ENCODE assay signal across 15 mouse cellular contexts in genomic region chr8:49445444-49445843, GRCm38 (mm10).
"Had no signal": no experiment of that assay in that cellular context is flagged by ENCODE, and none has a peak within 500 bp of the region (broad histone marks: within the 10 kb centered on the region; RNA-seq: fewer than 3 reads in every experiment).

No protein-coding gene starts in this region.

- H3K4me3 ChIP-seq: liver, embryonic 12.5 days; megakaryocyte, embryonic 14.5 days; neural tube, embryonic 12.5 days; stomach, embryonic 15.5 days had no signal

- ATAC-seq: liver, embryonic 12.5 days; midbrain, embryonic 16.5 days had no signal

- H3K27me3 ChIP-seq: liver, embryonic 12.5 days; megakaryocyte, embryonic 14.5 days; neural tube, embryonic 12.5 days; stomach, embryonic 15.5 days had no signal

- H3K4me2 ChIP-seq: liver, embryonic 12.5 days; lung, embryonic 14.5 days; neural tube, embryonic 12.5 days; stomach, embryonic 15.5 days had no signal

- DNase-seq: lung, adult 18-20 months; lung, embryonic 14.5 days; lung, postnatal 10 days; lung, postnatal 4 days; right cerebral cortex, postnatal 14 days; thymus, adult 2 months; thymus, postnatal 25 days; thymus, postnatal 4 days had no signal

- H3K9me3 ChIP-seq: liver, embryonic 12.5 days; megakaryocyte, embryonic 14.5 days; neural tube, embryonic 12.5 days; stomach, embryonic 15.5 days had no signal

- H3K4me1 ChIP-seq: liver, embryonic 12.5 days; megakaryocyte, embryonic 14.5 days; neural tube, embryonic 12.5 days; stomach, embryonic 15.5 days had no signal

- H3K36me3 ChIP-seq: liver, embryonic 12.5 days; neural tube, embryonic 12.5 days; stomach, embryonic 15.5 days had no signal

- H3K9ac ChIP-seq: liver, embryonic 12.5 days; liver, embryonic 14.5 days; lung, embryonic 14.5 days; neural tube, embryonic 12.5 days; stomach, embryonic 15.5 days had no signal

- H3K27ac ChIP-seq: liver, embryonic 12.5 days; liver, embryonic 14.5 days; neural tube, embryonic 12.5 days; stomach, embryonic 15.5 days; stomach, postnatal 0 days had no signal
